Mouse (Mus musculus) embryonic facial prominence, embryonic 11.5 days (tissue): ENCODE measurements at regions not wholly inside any gene's neighbourhood (a gene's known extent, or its start where the extent isn't known, plus 50 kb on each side); places are given as distances from the start of the nearest gene placed in this dataset.

Experiments used
- ATAC-seq: fragments of 200-750 bp; cut with Nextera tagmentation; replicated peaks from 2 replicates; pipeline ENCODE4 v1.8.0; 2017; ENCODE audit warnings: low read depth; ENCODE audit not compliant: insufficient number of reproducible peaks, low FRiP score, low TSS enrichment
- DNase-seq: peaks from one replicate; pipeline ENCODE4 v3.0.0-alpha.2; 2015; ENCODE audit warnings: low spot score
- H3K27ac ChIP-seq: fragments of 300-500 bp; sonication (generic); replicated peaks from 2 replicates; pipeline ENCODE4 v1.5.1; 2014; ENCODE audit warnings: mild to moderate bottlenecking, low read depth, low read length, control low read depth
- H3K27me3 ChIP-seq: fragments of 300-500 bp; sonication (generic); 2 replicates; pipeline ENCODE4 v1.6.1; 2014; ENCODE audit warnings: mild to moderate bottlenecking, low read length, moderate library complexity, mixed read lengths; ENCODE audit not compliant: control insufficient read depth, insufficient read depth
- H3K36me3 ChIP-seq: fragments of 300-500 bp; sonication (generic); replicated peaks from 2 replicates; pipeline ENCODE4 v1.6.1; 2014; ENCODE audit warnings: low read depth, mild to moderate bottlenecking, low read length, moderate library complexity, mixed read lengths; ENCODE audit not compliant: control insufficient read depth, insufficient read depth
- H3K4me1 ChIP-seq: fragments of 300-500 bp; sonication (generic); 2 replicates; pipeline ENCODE4 v1.6.1; 2014; ENCODE audit warnings: low read length, mixed read lengths; ENCODE audit not compliant: control insufficient read depth, insufficient read depth
- H3K4me2 ChIP-seq: fragments of 300-500 bp; sonication (generic); 2 replicates; pipeline ENCODE4 v1.6.1; 2014; ENCODE audit warnings: low read depth, mild to moderate bottlenecking, control low read depth, low read length, moderate library complexity
- H3K4me3 ChIP-seq: fragments of 300-500 bp; sonication (generic); 2 replicates; pipeline ENCODE4 v1.5.1; 2014; ENCODE audit warnings: low read depth, low read length, control low read depth
- H3K9ac ChIP-seq: fragments of 300-500 bp; sonication (generic); replicated peaks from 2 replicates; pipeline ENCODE4 v1.6.1; 2014; ENCODE audit warnings: mild to moderate bottlenecking, control low read depth, low read length
- H3K9me3 ChIP-seq: fragments of 300-500 bp; sonication (generic); replicated peaks from 2 replicates; pipeline ENCODE4 v1.6.1; 2016; ENCODE audit warnings: mild to moderate bottlenecking, low read length, inconsistent platforms, mixed read lengths; ENCODE audit not compliant: control insufficient read depth
- WGBS: fragments of 180-500 bp; shearing (Covaris S2); extraction: QIAGEN DNeasy Blood & Tissue Kit; methylation state at CpG from one replicate; pipeline ENCODE4 v1.1.7; 2014; 5-methylcytosine and 5-hydroxymethylcytosine counted together

GRCm38 (mm10) chr5:51679884-51680283, 112.4 kb upstream of the Ppargc1a start:
- 91% methylated on average over 4 of the region's 4 CpGs for WGBS
- ATAC-seq (no peak), DNase-seq (no peak)
- Histone ChIP-seq H3K9me3 (no peaks in the 10 kb centered on the region), H3K4me1 (no peaks in the 10 kb centered on the region), H3K27ac (no peak overlapping the region), H3K27me3 (no peaks in the 10 kb centered on the region), H3K9ac (no peak overlapping the region), H3K4me3 (no peak overlapping the region), H3K4me2 (no peak overlapping the region), H3K36me3 (no peaks in the 10 kb centered on the region)

GRCm38 (mm10) chr5:51671190-51671589, 103.7 kb upstream of the Ppargc1a start:
- Histone ChIP-seq H3K9me3 (no peaks in the 10 kb centered on the region), H3K9ac (no peak overlapping the region), H3K27me3 (no peaks in the 10 kb centered on the region), H3K4me2 (no peak overlapping the region), H3K4me3 (no peak overlapping the region), H3K36me3 (no peaks in the 10 kb centered on the region), H3K27ac (no peak overlapping the region), H3K4me1 (no peaks in the 10 kb centered on the region)
- WGBS: 96% methylated on average over 5 of the region's 5 CpGs
- no peak for ATAC-seq
- DNase-seq: no peak

GRCm38 (mm10) chr5:51665241-51665640, 97.7 kb upstream of the Ppargc1a start:
- WGBS: 76% methylated on average over 6 of the region's 6 CpGs
- ATAC-seq: no peak
- no peak overlapping the region for H3K27ac ChIP-seq

GRCm38 (mm10) chr5:51658232-51658896, 90.8 kb upstream of the Ppargc1a start:
- WGBS: 62% methylated on average over 6 of the region's 6 CpGs
- H3K27me3 ChIP-seq: no peaks in the 10 kb centered on the region
- no peak for ATAC-seq
- no peaks in the 10 kb centered on the region for H3K9me3 ChIP-seq
- no peaks in the 10 kb centered on the region for H3K4me1 ChIP-seq
- H3K4me2 ChIP-seq: no peak overlapping the region
- no peak for DNase-seq
- no peaks in the 10 kb centered on the region for H3K36me3 ChIP-seq
- H3K9ac ChIP-seq: no peak overlapping the region
- H3K27ac ChIP-seq: no peak overlapping the region
- no peak overlapping the region for H3K4me3 ChIP-seq

More at GRCm38 (mm10) chr5:51665241-51665640, 97.7 kb upstream of the Ppargc1a start:
- no peaks in the 10 kb centered on the region for H3K4me1 ChIP-seq
- H3K27me3 ChIP-seq: no peaks in the 10 kb centered on the region
- no peaks in the 10 kb centered on the region for H3K9me3 ChIP-seq
- no peak overlapping the region for H3K9ac ChIP-seq
- no peak overlapping the region for H3K4me2 ChIP-seq
- no peak for DNase-seq
- H3K36me3 ChIP-seq: no peaks in the 10 kb centered on the region
- H3K4me3 ChIP-seq: no peak overlapping the region

GRCm38 (mm10) chr5:51653507-51653906, 86.0 kb upstream of the Ppargc1a start:
- Histone ChIP-seq H3K27me3 (no peaks in the 10 kb centered on the region), H3K4me1 (no peaks in the 10 kb centered on the region), H3K4me2 (no peak overlapping the region), H3K9me3 (no peaks in the 10 kb centered on the region), H3K27ac (no peak overlapping the region), H3K4me3 (no peak overlapping the region), H3K36me3 (no peaks in the 10 kb centered on the region), H3K9ac (no peak overlapping the region)
- WGBS: 85% methylated on average over 2 of the region's 2 CpGs
- ATAC-seq: no peak
- no peak for DNase-seq

- Histone ChIP-seq H3K27ac (no peak overlapping the region), H3K4me2 (no peak overlapping the region), H3K9me3 (no peaks in the 10 kb centered on the region), H3K27me3 (no peaks in the 10 kb centered on the region), H3K9ac (no peak overlapping the region), H3K4me3 (no peak overlapping the region), H3K4me1 (no peaks in the 10 kb centered on the region), H3K36me3 (no peaks in the 10 kb centered on the region)
- no peak for DNase-seq
- no peak for ATAC-seq
- WGBS: 77% methylated on average over 5 of the region's 5 CpGs
Measured at GRCm38 (mm10) chr5:51624400-51624799, 56.9 kb upstream of the Ppargc1a start.
